Mouse (Mus musculus): ENCODE results near the gene Rapgefl1. TPM values are rescaled to one million over a fixed set of nuclear protein-coding genes. Genes with fewer than 3 reads are reported as not detected.
"Not testable (repeated sequence)": the region's sequence is repeated elsewhere in the genome, so short reads cannot be mapped to it uniquely, and the experiment has no call there.

Gene Rapgefl1
- polyA plus RNA-seq, 1 experiment from 2014 or later: 11.6 TPM

GRCm38 (mm10) chr11:98808417-98808816 lies 28.2 kb upstream of the Rapgefl1 start:
- 65% methylated on average over 2 of the region's 2 CpGs for WGBS
- H3K9me3 ChIP-seq (ENCODE audit: control insufficient read depth, low read length): no peaks in the 10 kb centered on the region

GRCm38 (mm10) chr11:98809457-98810290 lies 26.9 kb upstream of the Rapgefl1 start:
- Histone ChIP-seq H3K9me3 (ENCODE audit: control insufficient read depth, low read length) (no peaks in the 10 kb centered on the region), H3K4me3 (ENCODE audit: low read length) (peak overlapping the region; percentile 91), H3K9ac (ENCODE audit: low read depth, low read length) (peak overlapping the region; percentile 97), H3K4me2 (ENCODE audit: low read length) (peak overlapping the region; percentile 60), H3K4me1 (ENCODE audit: control insufficient read depth, insufficient read depth, low read depth, low read length) (peaks cover 20% of the 10 kb centered on the region), H3K27ac (ENCODE audit: low read depth, low read length) (peak overlapping the region; percentile 98), H3K36me3 (ENCODE audit: control insufficient read depth, insufficient read depth, low read length) (peaks cover 25% of the 10 kb centered on the region), H3K27me3 (replicated peaks; ENCODE audit: control insufficient read depth, insufficient read depth, low read length) (no peaks in the 10 kb centered on the region)
- ATAC-seq: peak; percentile 98
- WGBS: under 1% methylated on average over 79 of the region's 84 CpGs

More at GRCm38 (mm10) chr11:98808417-98808816, 28.2 kb upstream of the Rapgefl1 start:
- H3K9ac ChIP-seq (ENCODE audit: low read depth, low read length): 0 out of 2 replicates have a peak overlapping the region, but pooled peaks have one; percentile 13
- no peak for ATAC-seq
- peaks cover 34% of the 10 kb centered on the region for H3K36me3 ChIP-seq (ENCODE audit: control insufficient read depth, insufficient read depth, low read length)
- H3K27me3 ChIP-seq (replicated peaks; ENCODE audit: control insufficient read depth, insufficient read depth, low read length): no peaks in the 10 kb centered on the region
- H3K4me1 ChIP-seq (ENCODE audit: control insufficient read depth, insufficient read depth, low read depth, low read length): peaks cover 20% of the 10 kb centered on the region
- H3K27ac ChIP-seq (ENCODE audit: low read depth, low read length): no peak overlapping the region
- no peak overlapping the region for H3K4me3 ChIP-seq (ENCODE audit: low read length)
- H3K4me2 ChIP-seq (ENCODE audit: low read length): no peak overlapping the region

- Histone ChIP-seq H3K27me3 (replicated peaks; ENCODE audit: control insufficient read depth, insufficient read depth, low read length) (no peaks in the 10 kb centered on the region), H3K4me2 (ENCODE audit: low read length) (peak overlapping the region; percentile 55), H3K4me1 (ENCODE audit: control insufficient read depth, insufficient read depth, low read depth, low read length) (peaks cover 20% of the 10 kb centered on the region), H3K9ac (ENCODE audit: low read depth, low read length) (peak overlapping the region; percentile 97), H3K4me3 (ENCODE audit: low read length) (peak overlapping the region; percentile 91), H3K9me3 (ENCODE audit: control insufficient read depth, low read length) (no peaks in the 10 kb centered on the region), H3K36me3 (ENCODE audit: control insufficient read depth, insufficient read depth, low read length) (peaks cover 21% of the 10 kb centered on the region), H3K27ac (ENCODE audit: low read depth, low read length) (0 out of 2 replicates have a peak overlapping the region, but pooled peaks have one; percentile 98)
- 79% methylated on average over 7 of the region's 7 CpGs for WGBS
- no peak for ATAC-seq
Observed at GRCm38 (mm10) chr11:98810686-98811085, 25.9 kb upstream of the Rapgefl1 start.

- no peaks in the 10 kb centered on the region for H3K27me3 ChIP-seq (replicated peaks; ENCODE audit: control insufficient read depth, insufficient read depth, low read length)
- ATAC-seq: no peak
- H3K4me1 ChIP-seq (ENCODE audit: control insufficient read depth, insufficient read depth, low read depth, low read length): peaks cover 1% of the 10 kb centered on the region; the same call in 1 of the 2 replicates
- no peaks in the 10 kb centered on the region for H3K9me3 ChIP-seq (ENCODE audit: control insufficient read depth, low read length)
- peaks cover 36% of the 10 kb centered on the region for H3K36me3 ChIP-seq (ENCODE audit: control insufficient read depth, insufficient read depth, low read length)
- no peak overlapping the region for H3K4me2 ChIP-seq (ENCODE audit: low read length)
- H3K27ac ChIP-seq (ENCODE audit: low read depth, low read length): no peak overlapping the region
- no peak overlapping the region for H3K9ac ChIP-seq (ENCODE audit: low read depth, low read length)
- WGBS: 95% methylated on average over 1 of the region's 1 CpGs
- H3K4me3 ChIP-seq (ENCODE audit: low read length): no peak overlapping the region
Observed at GRCm38 (mm10) chr11:98816706-98817239, 19.8 kb upstream of the Rapgefl1 start.

- Histone ChIP-seq H3K4me3 (ENCODE audit: low read length) (no peak overlapping the region), H3K9me3 (ENCODE audit: control insufficient read depth, low read length) (no peaks in the 10 kb centered on the region), H3K36me3 (ENCODE audit: control insufficient read depth, insufficient read depth, low read length) (peaks cover 47% of the 10 kb centered on the region), H3K4me2 (ENCODE audit: low read length) (no peak overlapping the region), H3K9ac (ENCODE audit: low read depth, low read length) (no peak overlapping the region), H3K27ac (ENCODE audit: low read depth, low read length) (no peak overlapping the region), H3K4me1 (ENCODE audit: control insufficient read depth, insufficient read depth, low read depth, low read length) (no peaks in the 10 kb centered on the region), H3K27me3 (replicated peaks; ENCODE audit: control insufficient read depth, insufficient read depth, low read length) (no peaks in the 10 kb centered on the region)
- 98% methylated on average over 5 of the region's 5 CpGs for WGBS
- ATAC-seq: no peak
Observed at GRCm38 (mm10) chr11:98820968-98821367, 15.6 kb upstream of the Rapgefl1 start.

GRCm38 (mm10) chr11:98826071-98826470 lies 10.5 kb upstream of the Rapgefl1 start:
- not testable (repeated sequence) for H3K27me3 ChIP-seq (replicated peaks; ENCODE audit: control insufficient read depth, insufficient read depth, low read length); H3K4me3 ChIP-seq (ENCODE audit: low read length); H3K27ac ChIP-seq (ENCODE audit: low read depth, low read length); H3K4me1 ChIP-seq (ENCODE audit: control insufficient read depth, insufficient read depth, low read depth, low read length); H3K4me2 ChIP-seq (ENCODE audit: low read length); H3K9me3 ChIP-seq (ENCODE audit: control insufficient read depth, low read length); ATAC-seq; H3K9ac ChIP-seq (ENCODE audit: low read depth, low read length)
- WGBS: 100% methylated on average over 2 of the region's 2 CpGs
- peaks cover 55% of the 10 kb centered on the region for H3K36me3 ChIP-seq (ENCODE audit: control insufficient read depth, insufficient read depth, low read length)

- Histone ChIP-seq H3K27me3 (replicated peaks; ENCODE audit: control insufficient read depth, insufficient read depth, low read length) (no peaks in the 10 kb centered on the region), H3K9ac (ENCODE audit: low read depth, low read length) (no peak overlapping the region), H3K9me3 (ENCODE audit: control insufficient read depth, low read length) (no peaks in the 10 kb centered on the region), H3K36me3 (ENCODE audit: control insufficient read depth, insufficient read depth, low read length) (peaks cover 62% of the 10 kb centered on the region), H3K4me1 (ENCODE audit: control insufficient read depth, insufficient read depth, low read depth, low read length) (no peaks in the 10 kb centered on the region), H3K4me3 (ENCODE audit: low read length) (no peak overlapping the region), H3K4me2 (ENCODE audit: low read length) (no peak overlapping the region), H3K27ac (ENCODE audit: low read depth, low read length) (no peak overlapping the region)
- 94% methylated on average over 2 of the region's 2 CpGs for whole genome bisulfite sequencing
- no peak for ATAC-seq
Observed at GRCm38 (mm10) chr11:98827877-98828276, 8.7 kb upstream of the Rapgefl1 start.

GRCm38 (mm10) chr11:98829091-98829775 lies 7.4 kb upstream of the Rapgefl1 start:
- Histone ChIP-seq H3K4me1 (ENCODE audit: control insufficient read depth, insufficient read depth, low read depth, low read length) (no peaks in the 10 kb centered on the region), H3K27me3 (replicated peaks; ENCODE audit: control insufficient read depth, insufficient read depth, low read length) (no peaks in the 10 kb centered on the region), H3K4me2 (ENCODE audit: low read length) (no peak overlapping the region), H3K4me3 (ENCODE audit: low read length) (no peak overlapping the region), H3K9me3 (ENCODE audit: control insufficient read depth, low read length) (no peaks in the 10 kb centered on the region), H3K36me3 (ENCODE audit: control insufficient read depth, insufficient read depth, low read length) (peaks cover 57% of the 10 kb centered on the region), H3K9ac (ENCODE audit: low read depth, low read length) (no peak overlapping the region), H3K27ac (ENCODE audit: low read depth, low read length) (no peak overlapping the region)
- 74% methylated on average over 12 of the region's 12 CpGs for WGBS
- ATAC-seq: no peak

- Histone ChIP-seq H3K9me3 (ENCODE audit: control insufficient read depth, low read length) (no peaks in the 10 kb centered on the region), H3K27me3 (replicated peaks; ENCODE audit: control insufficient read depth, insufficient read depth, low read length) (no peaks in the 10 kb centered on the region), H3K4me2 (ENCODE audit: low read length) (no peak overlapping the region), H3K36me3 (ENCODE audit: control insufficient read depth, insufficient read depth, low read length) (peaks cover 52% of the 10 kb centered on the region), H3K4me3 (ENCODE audit: low read length) (no peak overlapping the region), H3K4me1 (ENCODE audit: control insufficient read depth, insufficient read depth, low read depth, low read length) (no peaks in the 10 kb centered on the region), H3K9ac (ENCODE audit: low read depth, low read length) (no peak overlapping the region), H3K27ac (ENCODE audit: low read depth, low read length) (no peak overlapping the region)
- no peak for ATAC-seq
- WGBS: 76% methylated on average over 4 of the region's 4 CpGs
Observed at GRCm38 (mm10) chr11:98829875-98830274, 6.7 kb upstream of the Rapgefl1 start.
